ENCODE assay signal across 27 mouse cellular contexts in genomic region chr13:25554962-25555361, GRCm38 (mm10).
"Had no signal": no experiment of that assay in that cellular context is flagged by ENCODE, and none has a peak within 500 bp of the region (broad histone marks: within the 10 kb centered on the region; RNA-seq: fewer than 3 reads in every experiment).

No protein-coding gene starts in this region.

- H3K9ac ChIP-seq: embryonic facial prominence, embryonic 12.5 days; embryonic facial prominence, embryonic 13.5 days; embryonic facial prominence, embryonic 15.5 days; forebrain, embryonic 13.5 days; forebrain, embryonic 15.5 days; forebrain, postnatal 0 days had no signal

- H3K9me3 ChIP-seq: embryonic facial prominence, embryonic 10.5 days; embryonic facial prominence, embryonic 12.5 days; embryonic facial prominence, embryonic 13.5 days; embryonic facial prominence, embryonic 15.5 days; forebrain, embryonic 10.5 days; forebrain, embryonic 13.5 days; forebrain, embryonic 15.5 days had no signal

- H3K4me1 ChIP-seq: embryonic facial prominence, embryonic 12.5 days; embryonic facial prominence, embryonic 13.5 days; embryonic facial prominence, embryonic 15.5 days; forebrain, embryonic 15.5 days had no signal

- H3K4me3 ChIP-seq: embryonic facial prominence, embryonic 10.5 days; embryonic facial prominence, embryonic 12.5 days; embryonic facial prominence, embryonic 13.5 days; embryonic facial prominence, embryonic 15.5 days; erythroblast, embryonic 14.5 days; forebrain, embryonic 10.5 days; forebrain, embryonic 13.5 days; forebrain, embryonic 15.5 days; gastrocnemius, adult 2 months; heart, adult 2 months had no signal

- DNase-seq: cerebellum, adult 2 months; cerebellum, adult 8-10 months; cerebellum, adult 9-10 months; cerebellum, adult 9-11 months; cerebellum, postnatal 10 days; cerebellum, postnatal 14 days; cerebellum, postnatal 25 days; cerebellum, postnatal 36 days; embryo, embryonic 11 days; forebrain, postnatal 0 days; gastrocnemius, adult 2 months; gastrocnemius, postnatal 10 days; gastrocnemius, postnatal 14 days; gastrocnemius, postnatal 25 days; gastrocnemius, postnatal 36 days; heart, adult 11 months; heart, adult 18-20 months; heart, adult 2 months had no signal

- H3K36me3 ChIP-seq: embryonic facial prominence, embryonic 10.5 days; embryonic facial prominence, embryonic 12.5 days; embryonic facial prominence, embryonic 13.5 days; embryonic facial prominence, embryonic 15.5 days; forebrain, embryonic 10.5 days; forebrain, embryonic 15.5 days had no signal

- H3K4me2 ChIP-seq: embryonic facial prominence, embryonic 12.5 days; embryonic facial prominence, embryonic 13.5 days; embryonic facial prominence, embryonic 15.5 days; forebrain, embryonic 13.5 days; forebrain, embryonic 15.5 days had no signal

- H3K27me3 ChIP-seq: embryonic facial prominence, embryonic 12.5 days; embryonic facial prominence, embryonic 13.5 days; embryonic facial prominence, embryonic 15.5 days; forebrain, embryonic 13.5 days; forebrain, embryonic 15.5 days had no signal

- ATAC-seq: forebrain, embryonic 13.5 days; forebrain, embryonic 15.5 days; forebrain, embryonic 16.5 days; forebrain, postnatal 0 days had no signal

- H3K27ac ChIP-seq: embryonic facial prominence, embryonic 10.5 days; embryonic facial prominence, embryonic 12.5 days; embryonic facial prominence, embryonic 13.5 days; embryonic facial prominence, embryonic 15.5 days; forebrain, embryonic 10.5 days; forebrain, embryonic 13.5 days; forebrain, embryonic 15.5 days; gastrocnemius, adult 2 months; heart, adult 2 months had no signal
